Mouse (Mus musculus): Measurements from ENCODE around the gene Zfp655.
"Not testable (repeated sequence)": the region's sequence is repeated elsewhere in the genome, so short reads cannot be mapped to it uniquely, and the experiment has no call there.

The Zfp655 gene

GRCm38 (mm10) chr5:145222840-145223239, 8.7 kb upstream of the Zfp655 start:
- no peak for DNase-seq (ENCODE audit: low spot score in 2 of 2)

GRCm38 (mm10) chr5:145223395-145223794, 8.1 kb upstream of the Zfp655 start:
- DNase-seq (ENCODE audit: low spot score in 2 of 2) = no peak

GRCm38 (mm10) chr5:145226453-145226852, 5.1 kb upstream of the Zfp655 start:
- no peak for DNase-seq (ENCODE audit: low spot score in 2 of 2)

- DNase-seq (ENCODE audit: low spot score in 2 of 2) = not testable (repeated sequence)
Observed at GRCm38 (mm10) chr5:145229283-145229682, 2.2 kb upstream of the Zfp655 start.

DNA sequence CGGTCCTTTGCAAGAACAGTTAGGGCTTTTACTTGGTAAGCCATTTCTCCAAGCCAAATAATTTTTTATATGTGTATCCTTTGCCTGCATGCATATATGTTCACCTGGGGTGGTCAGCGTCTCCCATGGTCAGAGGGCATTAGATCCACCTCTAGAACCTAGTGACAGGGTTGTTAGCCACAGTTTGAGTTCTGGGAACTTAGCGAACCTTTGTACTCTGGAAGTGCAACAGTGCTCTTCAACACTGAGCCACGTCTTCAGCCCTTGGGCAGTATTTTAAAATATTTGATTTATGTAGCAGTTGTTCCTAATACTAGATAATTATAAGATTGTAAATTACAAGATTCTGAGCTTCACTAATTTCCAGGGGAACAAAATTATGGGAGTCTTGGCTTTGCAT, 874 bp upstream of the Zfp655 start:
- DNase-seq (ENCODE audit: low spot score in 2 of 2) = no peak

DNA sequence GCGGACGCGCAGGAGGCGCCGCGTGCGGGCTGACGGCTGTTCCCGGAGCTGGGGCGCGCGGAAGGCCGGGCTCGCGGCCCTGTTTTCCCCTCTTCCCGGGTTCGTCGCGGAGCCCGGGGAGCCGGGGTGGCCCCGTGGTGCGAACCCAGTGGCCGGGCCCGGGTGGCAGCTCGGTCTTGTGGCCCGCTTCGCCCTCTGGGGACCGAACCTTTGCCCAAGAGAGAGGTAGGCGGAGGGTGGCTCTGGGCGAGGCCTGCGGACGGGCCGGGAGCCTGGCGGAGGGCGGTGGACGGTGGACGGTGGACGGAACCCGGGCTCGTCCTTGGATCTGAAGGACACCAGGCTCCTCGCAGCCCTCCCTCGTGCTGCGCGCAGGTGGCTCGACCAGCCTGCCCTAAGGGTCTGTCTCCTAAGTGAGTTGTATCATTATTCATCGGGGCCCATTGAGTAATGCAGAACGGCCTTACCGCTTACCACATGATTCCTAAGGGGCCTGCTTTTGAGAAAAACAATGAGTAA, 437 bp downstream of the Zfp655 start:
- no peak for DNase-seq (ENCODE audit: low spot score in 2 of 2)

- no peak for DNase-seq (ENCODE audit: low spot score in 2 of 2)
Observed at GRCm38 (mm10) chr5:145234636-145235035, 3.1 kb downstream of the Zfp655 start.

GRCm38 (mm10) chr5:145249520-145249919, 18.0 kb downstream of the Zfp655 start:
- DNase-seq (ENCODE audit: low spot score in 2 of 2) = no peak

- not testable (repeated sequence) for DNase-seq (ENCODE audit: low spot score in 2 of 2)
Observed at GRCm38 (mm10) chr5:145273568-145273967, 42.1 kb downstream of the Zfp655 start.

GRCm38 (mm10) chr5:145279948-145280347, 48.4 kb downstream of the Zfp655 start:
- DNase-seq (ENCODE audit: low spot score in 2 of 2) = no peak

GRCm38 (mm10) chr5:145280371-145281143, 49.0 kb downstream of the Zfp655 start, which contains the start of gene Zscan25:
TSS of gene Zscan25 (plus strand) at chr5:145280500.
- peak; percentile 88 to 89 for DNase-seq (ENCODE audit: low spot score in 2 of 2)

DNA sequence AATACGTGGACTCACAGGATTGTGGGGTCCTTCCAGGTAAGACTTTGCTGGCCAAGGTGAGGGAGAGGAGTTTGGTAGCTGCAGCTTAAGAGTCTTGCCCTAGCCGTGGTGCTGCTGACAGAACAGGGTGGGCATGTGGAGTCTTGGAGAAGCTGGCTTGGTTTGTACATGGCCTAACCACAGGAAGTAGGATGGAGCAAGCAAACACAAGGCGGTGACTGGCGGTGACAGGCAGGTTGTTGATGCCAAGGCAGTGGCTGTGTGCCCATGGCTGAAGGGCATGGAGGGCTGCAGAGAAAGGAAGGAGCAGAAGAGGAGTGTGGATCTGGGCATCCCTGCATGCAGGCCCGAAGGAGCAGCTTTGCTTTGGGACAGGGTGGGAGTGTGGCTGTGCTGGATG, 56.9 kb downstream of the Zfp655 start:
- no peak for DNase-seq (ENCODE audit: low spot score in 2 of 2)

- DNase-seq (ENCODE audit: low spot score in 2 of 2) = no peak
Observed at GRCm38 (mm10) chr5:145290697-145291096, 59.2 kb downstream of the Zfp655 start.

DNA sequence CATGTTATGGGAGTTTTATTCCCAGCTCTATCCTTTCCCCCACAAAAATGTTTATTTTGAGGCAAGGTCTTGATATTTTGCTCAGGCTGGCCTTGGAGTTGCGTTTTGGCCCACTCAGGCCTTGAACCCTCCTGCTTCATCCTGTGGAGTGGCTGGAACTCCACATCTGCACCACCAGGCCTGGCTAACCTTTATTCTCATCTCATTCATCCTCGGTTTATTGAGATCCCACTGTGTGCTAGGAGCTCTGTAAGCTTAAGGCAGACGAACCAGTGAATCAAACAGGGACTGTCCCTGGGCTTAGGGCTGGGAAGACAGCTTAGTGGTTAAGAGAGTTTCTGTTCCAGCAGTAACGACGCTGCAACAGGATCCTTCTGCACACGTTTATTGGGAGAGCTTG, 60.9 kb downstream of the Zfp655 start:
- no peak for DNase-seq (ENCODE audit: low spot score in 2 of 2)
